Mouse (Mus musculus) erythroblast, embryonic 14.5 days (primary cell): ENCODE data around the gene Bmp6.

Experiments used
- GATA1 ChIP-seq: IDR thresholded peaks from 2 replicates; pipeline ENCODE4 v1.6.1; 2012; ENCODE audit warnings: low read length, inconsistent platforms, mixed read lengths
- TAL1 ChIP-seq: IDR thresholded peaks from 3 replicates; pipeline ENCODE4 v1.6.1; 2012; ENCODE audit warnings: low read length, inconsistent platforms, mixed read lengths

GRCm38 (mm10) chr13:38324452-38324851, 20.5 kb upstream of the Bmp6 start:
- TF ChIP-seq TAL1: no peak
- no peak for TF ChIP-seq GATA1
